Comparison of ENCODE assay signal across 18 mouse cellular contexts in genomic region chr17:3690499-3691258, GRCm38 (mm10). TPM values are rescaled to one million over a fixed set of nuclear protein-coding genes. Genes with fewer than 3 reads are reported as not detected.
DNase-seq lines count a peak whose midpoint lies in the region; ATAC-seq and TF ChIP-seq lines count a peak whose summit lies in the region.
"Had no signal": no experiment of that assay in that cellular context is flagged by ENCODE, and none has a peak within 500 bp of the region (broad histone marks: within the 10 kb centered on the region; RNA-seq: fewer than 3 reads in every experiment).

No protein-coding gene starts in this region.

- H3K9ac ChIP-seq in heart, embryonic 11.5 days (ENCODE audit: low read depth, low read length), result no peak overlapping the region
- no peak overlapping the region for H3K9ac ChIP-seq in embryonic facial prominence, embryonic 14.5 days (ENCODE audit: low read depth, low read length)
- no peak overlapping the region for H3K9ac ChIP-seq in forebrain, postnatal 0 days
- H3K9ac ChIP-seq in midbrain, embryonic 14.5 days (replicated peaks; ENCODE audit: low read length), result no peak overlapping the region
- H3K9ac ChIP-seq: embryonic facial prominence, embryonic 12.5 days; limb, embryonic 12.5 days; liver, postnatal 0 days had no signal

- no peaks in the 10 kb centered on the region for H3K27me3 ChIP-seq in heart, embryonic 11.5 days (ENCODE audit: control insufficient read depth, insufficient read depth, low read length)
- H3K27me3 ChIP-seq in embryonic facial prominence, embryonic 14.5 days (replicated peaks; ENCODE audit: control insufficient read depth, insufficient read depth, low read length), result no peaks in the 10 kb centered on the region
- H3K27me3 ChIP-seq in forebrain, postnatal 0 days (ENCODE audit: insufficient read depth, low read length), result no peaks in the 10 kb centered on the region
- H3K27me3 ChIP-seq in midbrain, embryonic 14.5 days (ENCODE audit: control insufficient read depth, insufficient read depth, low read length), result no peaks in the 10 kb centered on the region
- H3K27me3 ChIP-seq: embryonic facial prominence, embryonic 12.5 days; limb, embryonic 12.5 days had no signal

- 63% methylated on average over 8 of the region's 8 CpGs for WGBS in heart, embryonic 11.5 days (ENCODE audit: insufficient replicate concordance)
- WGBS in embryonic facial prominence, embryonic 14.5 days, result 41% methylated on average over 8 of the region's 8 CpGs
- 22% methylated on average over 8 of the region's 8 CpGs for WGBS in forebrain, postnatal 0 days
- WGBS in midbrain, embryonic 14.5 days, result 58% methylated on average over 8 of the region's 8 CpGs

- TF ChIP-seq CTCF in forebrain, postnatal 0 days (IDR thresholded peaks at IDR 0.05; ENCODE audit: low read depth), result no peak

- intact Hi-C loops in heart, postnatal 10 days (cut with DNase I), result no loop called here

- no peak overlapping the region for H3K27ac ChIP-seq in heart, embryonic 11.5 days (ENCODE audit: low read depth, low read length)
- H3K27ac ChIP-seq in embryonic facial prominence, embryonic 14.5 days (replicated peaks; ENCODE audit: low read depth, low read length), result no peak overlapping the region
- no peak overlapping the region for H3K27ac ChIP-seq in forebrain, postnatal 0 days (ENCODE audit: low read depth, low read length)
- H3K27ac ChIP-seq in midbrain, embryonic 14.5 days (replicated peaks; ENCODE audit: low read depth, low read length), result 0 out of 2 replicates have a peak overlapping the region, but pooled peaks have one; percentile 33
- H3K27ac ChIP-seq: embryonic facial prominence, embryonic 12.5 days; limb, embryonic 12.5 days had no signal

- no peak for ATAC-seq in heart, embryonic 11.5 days (replicated peaks; ENCODE audit: insufficient number of reproducible peaks, low FRiP score, low TSS enrichment)
- no peak for ATAC-seq in embryonic facial prominence, embryonic 14.5 days (ENCODE audit: low read depth)
- peak; percentile 23; the same call in 1 of the 2 replicates for ATAC-seq in forebrain, postnatal 0 days
- no peak for ATAC-seq in midbrain, embryonic 14.5 days (ENCODE audit: low FRiP score, low TSS enrichment)
- ATAC-seq: intestine, embryonic 16.5 days; liver, postnatal 0 days had no signal

- no peaks in the 10 kb centered on the region for H3K9me3 ChIP-seq in heart, embryonic 11.5 days (replicated peaks; ENCODE audit: control insufficient read depth, low read length)
- H3K9me3 ChIP-seq in embryonic facial prominence, embryonic 14.5 days (ENCODE audit: control insufficient read depth, low read length), result no peaks in the 10 kb centered on the region
- H3K9me3 ChIP-seq in forebrain, postnatal 0 days (ENCODE audit: low read length), result no peaks in the 10 kb centered on the region
- H3K9me3 ChIP-seq in midbrain, embryonic 14.5 days (ENCODE audit: control insufficient read depth, low read length), result no peaks in the 10 kb centered on the region
- H3K9me3 ChIP-seq: embryonic facial prominence, embryonic 12.5 days; limb, embryonic 12.5 days had no signal

- H3K4me1 ChIP-seq in heart, embryonic 11.5 days (ENCODE audit: control insufficient read depth, insufficient read depth, low read length), result no peaks in the 10 kb centered on the region
- H3K4me1 ChIP-seq in embryonic facial prominence, embryonic 14.5 days (ENCODE audit: control insufficient read depth, insufficient read depth, low read length), result no peaks in the 10 kb centered on the region
- H3K4me1 ChIP-seq in forebrain, postnatal 0 days (ENCODE audit: insufficient read depth), result no peaks in the 10 kb centered on the region; the same call in 1 of the 2 replicates
- H3K4me1 ChIP-seq in midbrain, embryonic 14.5 days (ENCODE audit: control insufficient read depth, insufficient read depth, low read length), result peaks cover 9% of the 10 kb centered on the region; the same call in 1 of the 2 replicates
- H3K4me1 ChIP-seq: embryonic facial prominence, embryonic 12.5 days had no signal

- no peaks in the 10 kb centered on the region for H3K36me3 ChIP-seq in heart, embryonic 11.5 days (ENCODE audit: control insufficient read depth, insufficient read depth, low read length)
- no peaks in the 10 kb centered on the region for H3K36me3 ChIP-seq in embryonic facial prominence, embryonic 14.5 days (ENCODE audit: control insufficient read depth, insufficient read depth, low read length)
- no peaks in the 10 kb centered on the region for H3K36me3 ChIP-seq in forebrain, postnatal 0 days (ENCODE audit: insufficient read depth)
- H3K36me3 ChIP-seq in midbrain, embryonic 14.5 days (ENCODE audit: control insufficient read depth, insufficient read depth, low read length), result no peaks in the 10 kb centered on the region
- H3K36me3 ChIP-seq: embryonic facial prominence, embryonic 12.5 days; limb, embryonic 12.5 days had no signal

- H3K4me2 ChIP-seq in heart, embryonic 11.5 days, result no peak overlapping the region
- H3K4me2 ChIP-seq in embryonic facial prominence, embryonic 14.5 days (ENCODE audit: low read depth, low read length), result no peak overlapping the region
- no peak overlapping the region for H3K4me2 ChIP-seq in forebrain, postnatal 0 days (ENCODE audit: low read depth)
- no peak overlapping the region for H3K4me2 ChIP-seq in midbrain, embryonic 14.5 days (ENCODE audit: low read length)
- H3K4me2 ChIP-seq: embryonic facial prominence, embryonic 12.5 days; limb, embryonic 12.5 days had no signal

- DNase-seq in heart, postnatal 10 days, result peak; percentile 7 to 8
- peak; percentile 11 for DNase-seq in embryonic facial prominence, embryonic 14.5 days (ENCODE audit: low spot score)
- no peak for DNase-seq in forebrain, postnatal 0 days
- DNase-seq in midbrain, embryonic 14.5 days, result peak; percentile 18
- no peak for DNase-seq in right cerebral cortex, postnatal 4 days
- DNase-seq in spleen, adult 18-20 months, result no peak
- no peak for DNase-seq in lung, postnatal 25 days (ENCODE audit: low spot score)
- DNase-seq: cerebellum, adult 9-10 months; kidney, postnatal 36 days; liver, postnatal 0 days had no signal

- H3K4me3 ChIP-seq in heart, embryonic 11.5 days (ENCODE audit: low read depth, low read length), result no peak overlapping the region
- H3K4me3 ChIP-seq in embryonic facial prominence, embryonic 14.5 days (ENCODE audit: low read depth, low read length), result no peak overlapping the region
- no peak overlapping the region for H3K4me3 ChIP-seq in forebrain, postnatal 0 days (ENCODE audit: low read depth, low read length)
- no peak overlapping the region for H3K4me3 ChIP-seq in midbrain, embryonic 14.5 days (replicated peaks; ENCODE audit: low read depth, low read length)
- H3K4me3 ChIP-seq: embryonic facial prominence, embryonic 12.5 days; limb, embryonic 12.5 days had no signal

RNA-seq across cellular contexts. Expression of gene Nox3, which starts 5.4 kb away (rescaled TPM):
- total RNA-seq in heart, postnatal 10 days (2021), result not detected
- polyA plus RNA-seq in heart, embryonic 11.5 days (2014; fragmentation: Nextera tagmentation; extraction: Ambion mirVana), result not detected in 2 replicates
- polyA plus RNA-seq in embryonic facial prominence, embryonic 14.5 days (2014; fragmentation: Nextera tagmentation; extraction: Ambion mirVana), result 0.18 and 0.26 TPM in 2 replicates
- not detected in 2 replicates for total RNA-seq in forebrain, postnatal 0 days (2014; rRNA removed)
- not detected in 2 replicates for polyA plus RNA-seq in forebrain, postnatal 0 days (2015; fragmentation: Nextera tagmentation; extraction: Ambion mirVana)
- not detected in 2 replicates for polyA plus RNA-seq in midbrain, embryonic 14.5 days (2014; fragmentation: Nextera tagmentation; extraction: Ambion mirVana)
- total RNA-seq: monocyte, adult 5-6 weeks had no signal
- polyA plus RNA-seq: heart, embryonic 14.5 days; intestine, embryonic 16.5 days; limb, embryonic 12.5 days; liver, postnatal 0 days; stomach, embryonic 16.5 days; urinary bladder, adult 2 months had no signal

Comparison
In these comparisons a context has a peak if more than half of its experiments do, and no peak if none do; other contexts are left out.
1. DNase-seq: peak in heart, postnatal 10 days (2 of 2), embryonic facial prominence, embryonic 14.5 days (single experiment) and midbrain, embryonic 14.5 days (single experiment); none in forebrain, postnatal 0 days (single experiment), right cerebral cortex, postnatal 4 days (single experiment), spleen, adult 18-20 months (0 of 2) and lung, postnatal 25 days (single experiment).